Mouse (Mus musculus) forebrain, embryonic 13.5 days (tissue): ENCODE measurements around the gene Exosc5. TPM values are rescaled to one million over a fixed set of nuclear protein-coding genes. Genes with fewer than 3 reads are reported as not detected.

Experiments
- ATAC-seq: fragments of 200-750 bp; cut with Nextera tagmentation; 2 replicates; pipeline ENCODE4 v1.8.0; 2017
- H3K27ac ChIP-seq: fragments of 300-500 bp; sonication (generic); 2 replicates; pipeline ENCODE4 v1.5.1; 2015; ENCODE audit warnings: inconsistent platforms, mild to moderate bottlenecking, moderate library complexity
- H3K27me3 ChIP-seq: fragments of 300-500 bp; sonication (generic); 2 replicates; pipeline ENCODE4 v1.6.1; 2015; ENCODE audit warnings: mild to moderate bottlenecking, inconsistent platforms
- H3K36me3 ChIP-seq: fragments of 300-500 bp; sonication (generic); 2 replicates; pipeline ENCODE4 v1.6.1; 2015; ENCODE audit warnings: mild to moderate bottlenecking, inconsistent platforms; ENCODE audit not compliant: poor library complexity, severe bottlenecking
- H3K4me1 ChIP-seq: fragments of 300-500 bp; sonication (generic); 2 replicates; pipeline ENCODE4 v1.6.1; 2015; ENCODE audit warnings: inconsistent platforms
- H3K4me2 ChIP-seq: fragments of 300-500 bp; sonication (generic); 2 replicates; pipeline ENCODE4 v1.6.1; 2015; ENCODE audit warnings: inconsistent platforms, mild to moderate bottlenecking, moderate library complexity
- H3K4me3 ChIP-seq: fragments of 300-500 bp; sonication (generic); 2 replicates; pipeline ENCODE4 v1.5.1; 2015; ENCODE audit warnings: mild to moderate bottlenecking, inconsistent platforms
- H3K9ac ChIP-seq: fragments of 300-500 bp; sonication (generic); 2 replicates; pipeline ENCODE4 v1.6.1; 2015; ENCODE audit warnings: mild to moderate bottlenecking, inconsistent platforms
- H3K9me3 ChIP-seq: fragments of 300-500 bp; sonication (generic); replicated peaks from 2 replicates; pipeline ENCODE4 v1.6.1; 2016; ENCODE audit warnings: inconsistent platforms
- WGBS: fragments of 180-500 bp; shearing (Covaris S2); methylation state at CpG from one replicate; pipeline ENCODE4 v1.1.7; 2015; 5-methylcytosine and 5-hydroxymethylcytosine counted together
- polyA plus RNA-seq: library from polyadenylated mRNA; unstranded; fragments of >200 nt; fragmentation: Nextera tagmentation; extraction: Ambion mirVana; gene quantifications from 2 replicates; pipeline ENCODE4 v1.2.1, GENCODE M21; 2015

The Exosc5 gene
- polyA plus RNA-seq, 1 experiment from 2014 or later, result 55.2 TPM

DNA sequence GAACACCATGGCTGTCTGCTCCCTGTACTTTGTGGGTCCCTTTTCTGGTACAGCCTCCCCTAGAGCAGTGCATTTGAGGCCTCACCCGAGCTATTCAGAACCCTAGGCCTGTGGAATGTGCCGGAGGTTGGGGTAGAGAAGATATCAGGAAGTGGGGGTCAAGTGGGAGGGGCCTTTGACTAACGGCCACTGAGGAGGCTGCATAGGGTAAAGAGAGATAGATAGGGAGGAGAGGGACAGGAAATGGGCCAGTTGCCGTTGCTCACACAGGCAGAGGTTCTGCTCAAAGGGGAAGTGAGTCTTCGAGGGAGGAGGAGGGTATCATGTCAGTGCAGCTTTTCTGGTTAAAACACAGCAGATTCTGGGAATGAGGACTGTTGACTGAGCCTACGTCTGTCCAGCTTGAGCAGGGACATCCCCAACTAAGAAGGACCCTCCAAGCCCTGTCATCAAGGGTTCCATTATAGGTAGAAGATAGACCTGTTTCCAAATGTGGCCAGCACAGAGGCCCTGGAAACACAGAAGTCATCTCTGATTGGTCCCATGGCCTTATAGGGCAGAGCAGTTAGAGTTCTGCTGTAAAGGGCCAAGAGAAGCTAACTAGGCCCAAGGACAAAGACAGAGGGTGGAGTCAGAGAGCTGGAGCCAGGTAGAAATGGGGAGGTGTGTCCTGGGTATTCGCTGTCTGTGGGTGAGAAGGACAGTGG, 24.7 kb downstream of the Exosc5 start:
- 79% methylated on average over 7 of the region's 7 CpGs for WGBS
- no peak overlapping the region for H3K4me3 ChIP-seq
- peaks cover 42% of the 10 kb centered on the region for H3K4me1 ChIP-seq
- H3K9me3 ChIP-seq, result no peaks in the 10 kb centered on the region
- no peak overlapping the region for H3K4me2 ChIP-seq
- no peak for ATAC-seq
- no peak overlapping the region for H3K27ac ChIP-seq
- H3K9ac ChIP-seq, result no peak overlapping the region
- peaks cover 47% of the 10 kb centered on the region for H3K27me3 ChIP-seq
- H3K36me3 ChIP-seq, result peaks cover 14% of the 10 kb centered on the region

DNA sequence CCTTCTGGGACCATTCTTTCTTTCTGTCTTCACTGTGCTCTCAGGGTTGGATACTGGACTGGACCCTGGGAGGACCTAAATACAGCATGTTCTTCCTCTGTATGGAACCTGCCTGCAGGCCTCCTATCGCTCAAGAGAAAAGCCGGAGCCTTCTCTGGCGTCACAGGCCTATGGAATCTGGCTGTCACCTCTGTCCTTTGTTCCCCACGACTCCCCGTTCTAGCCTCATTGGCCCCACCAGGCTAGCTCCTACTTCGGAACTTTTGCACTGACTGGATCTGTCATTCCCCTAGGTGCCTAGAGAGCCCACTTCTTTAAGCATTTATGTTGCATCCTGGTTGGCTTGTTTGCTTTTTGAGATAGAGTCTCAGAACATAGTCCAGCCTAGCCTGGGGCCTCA, 25.7 kb downstream of the Exosc5 start:
- H3K9ac ChIP-seq, result no peak overlapping the region
- H3K27me3 ChIP-seq, result peaks cover 51% of the 10 kb centered on the region
- no peak overlapping the region for H3K27ac ChIP-seq
- H3K4me3 ChIP-seq, result no peak overlapping the region
- ATAC-seq, result no peak
- WGBS, result 85% methylated on average over 6 of the region's 6 CpGs
- peaks cover 14% of the 10 kb centered on the region for H3K36me3 ChIP-seq
- H3K4me2 ChIP-seq, result no peak overlapping the region
- no peaks in the 10 kb centered on the region for H3K9me3 ChIP-seq
- H3K4me1 ChIP-seq, result peaks cover 52% of the 10 kb centered on the region

DNA sequence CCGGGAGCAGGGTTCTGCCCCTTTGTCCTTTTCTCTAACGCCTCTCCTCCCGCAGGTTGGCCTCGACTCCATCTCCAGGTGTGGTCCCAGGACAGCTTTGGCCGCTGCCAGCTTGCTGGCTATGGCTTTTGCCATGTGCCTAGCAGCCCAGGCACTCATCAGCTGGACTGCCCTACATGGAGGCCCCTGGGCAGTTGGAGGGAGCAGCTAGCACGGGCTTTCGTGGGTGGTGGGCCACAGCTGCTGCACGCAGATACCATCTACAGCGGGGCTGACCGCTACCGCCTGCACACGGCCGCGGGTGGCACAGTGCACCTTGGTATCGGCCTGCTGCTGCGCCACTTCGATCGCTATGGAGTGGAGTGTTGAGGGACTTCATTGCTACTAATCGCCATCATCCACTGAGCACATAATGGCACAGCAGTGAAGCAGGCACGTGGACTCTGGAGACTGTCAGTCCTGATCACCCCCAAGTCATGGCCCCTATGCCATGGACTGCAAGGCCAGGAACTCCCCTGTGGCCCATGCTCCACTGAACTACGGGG, 27.0 kb downstream of the Exosc5 start:
- peaks cover 64% of the 10 kb centered on the region for H3K27me3 ChIP-seq
- 72% methylated on average over 21 of the region's 21 CpGs for WGBS
- H3K9ac ChIP-seq, result no peak overlapping the region
- H3K4me1 ChIP-seq, result peaks cover 48% of the 10 kb centered on the region
- H3K36me3 ChIP-seq, result peaks cover 14% of the 10 kb centered on the region
- no peak overlapping the region for H3K4me3 ChIP-seq
- H3K9me3 ChIP-seq, result no peaks in the 10 kb centered on the region
- no peak overlapping the region; the same call in 1 of the 2 replicates for H3K4me2 ChIP-seq
- no peak for ATAC-seq
- H3K27ac ChIP-seq, result no peak overlapping the region

DNA sequence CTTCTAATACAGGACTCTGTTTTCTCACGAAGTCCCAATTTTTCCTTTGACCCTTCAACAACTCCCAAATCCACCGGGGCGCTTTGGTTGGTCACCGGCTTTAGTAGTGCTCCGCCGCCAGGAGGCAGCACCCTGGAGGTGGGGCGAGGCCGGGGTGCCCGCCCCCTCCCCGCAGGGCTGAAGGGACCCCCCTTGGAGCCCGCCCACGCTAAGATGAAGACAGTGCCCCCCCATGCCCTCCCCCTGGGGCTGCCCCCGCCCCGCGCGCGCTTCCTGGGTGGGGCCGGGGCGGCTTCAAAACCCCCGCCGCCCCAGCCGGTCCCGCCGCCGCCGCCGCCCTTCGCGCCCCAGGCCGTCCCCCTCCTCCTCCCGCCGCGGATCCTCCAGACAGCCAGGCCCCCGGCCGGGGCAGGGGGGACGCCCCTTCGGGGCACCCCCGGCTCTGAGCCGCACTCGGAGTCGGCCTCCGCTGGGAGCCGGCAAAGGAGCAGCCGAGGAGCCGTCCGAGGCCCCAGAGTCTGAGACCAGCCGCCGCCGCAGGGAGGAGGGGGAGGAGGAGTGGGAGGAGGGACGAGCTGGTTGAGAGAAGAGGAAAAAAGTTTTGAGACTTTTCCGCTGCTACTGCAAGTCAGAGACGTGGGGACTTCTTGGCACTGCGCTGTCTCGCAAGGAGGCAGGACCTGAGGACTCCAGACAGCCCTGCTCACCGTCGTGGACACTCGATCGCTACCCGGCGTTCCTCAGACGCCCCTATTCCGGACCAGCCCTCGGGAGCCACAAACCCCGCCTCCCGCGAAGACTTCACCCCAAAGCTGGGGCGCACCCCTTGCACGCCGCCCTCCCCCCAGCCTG, 27.9 kb downstream of the Exosc5 start, which contains the start of gene Tgfb1:
Gene Tgfb1 (plus strand): TSS at position 323 of the 852 bp plus-strand sequence.
- H3K4me1 ChIP-seq, result peaks cover 39% of the 10 kb centered on the region
- H3K4me2 ChIP-seq, result peak within 1 kb of the TSS; percentile 66
- under 1% methylated on average over 52 of the region's 69 CpGs for WGBS
- H3K27ac ChIP-seq, result no peak within 1 kb of the TSS
- H3K36me3 ChIP-seq, result peaks cover 14% of the 10 kb centered on the region
- peak within 1 kb of the TSS; percentile 45 for H3K4me3 ChIP-seq
- no peaks in the 10 kb centered on the region for H3K9me3 ChIP-seq
- H3K27me3 ChIP-seq, result peaks cover 70% of the 10 kb centered on the region
- peak; percentile 50 for ATAC-seq
- peak within 1 kb of the TSS; percentile 59 for H3K9ac ChIP-seq

DNA sequence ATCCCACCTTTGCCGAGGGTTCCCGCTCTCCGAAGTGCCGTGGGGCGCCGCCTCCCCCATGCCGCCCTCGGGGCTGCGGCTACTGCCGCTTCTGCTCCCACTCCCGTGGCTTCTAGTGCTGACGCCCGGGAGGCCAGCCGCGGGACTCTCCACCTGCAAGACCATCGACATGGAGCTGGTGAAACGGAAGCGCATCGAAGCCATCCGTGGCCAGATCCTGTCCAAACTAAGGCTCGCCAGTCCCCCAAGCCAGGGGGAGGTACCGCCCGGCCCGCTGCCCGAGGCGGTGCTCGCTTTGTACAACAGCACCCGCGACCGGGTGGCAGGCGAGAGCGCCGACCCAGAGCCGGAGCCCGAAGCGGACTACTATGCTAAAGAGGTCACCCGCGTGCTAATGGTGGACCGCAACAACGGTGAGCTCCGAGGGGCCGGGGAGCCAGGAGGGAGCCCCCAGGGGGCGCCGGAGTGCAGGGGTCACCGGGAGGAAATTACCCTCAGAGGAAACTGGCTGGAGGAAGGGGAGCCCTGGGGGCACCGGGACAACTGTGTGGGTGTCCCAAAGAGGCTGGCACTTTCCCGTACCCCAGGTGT, 28.9 kb downstream of the Exosc5 start:
- peaks cover 35% of the 10 kb centered on the region for H3K4me1 ChIP-seq
- H3K27ac ChIP-seq, result no peak overlapping the region
- peak overlapping the region; percentile 45 for H3K4me3 ChIP-seq
- H3K4me2 ChIP-seq, result peak overlapping the region; percentile 66
- under 1% methylated on average over 47 of the region's 47 CpGs for WGBS
- no peak for ATAC-seq
- H3K36me3 ChIP-seq, result peaks cover 14% of the 10 kb centered on the region; the same call in 1 of the 2 replicates
- peaks cover 77% of the 10 kb centered on the region for H3K27me3 ChIP-seq
- H3K9me3 ChIP-seq, result no peaks in the 10 kb centered on the region
- peak overlapping the region; percentile 58 for H3K9ac ChIP-seq

DNA sequence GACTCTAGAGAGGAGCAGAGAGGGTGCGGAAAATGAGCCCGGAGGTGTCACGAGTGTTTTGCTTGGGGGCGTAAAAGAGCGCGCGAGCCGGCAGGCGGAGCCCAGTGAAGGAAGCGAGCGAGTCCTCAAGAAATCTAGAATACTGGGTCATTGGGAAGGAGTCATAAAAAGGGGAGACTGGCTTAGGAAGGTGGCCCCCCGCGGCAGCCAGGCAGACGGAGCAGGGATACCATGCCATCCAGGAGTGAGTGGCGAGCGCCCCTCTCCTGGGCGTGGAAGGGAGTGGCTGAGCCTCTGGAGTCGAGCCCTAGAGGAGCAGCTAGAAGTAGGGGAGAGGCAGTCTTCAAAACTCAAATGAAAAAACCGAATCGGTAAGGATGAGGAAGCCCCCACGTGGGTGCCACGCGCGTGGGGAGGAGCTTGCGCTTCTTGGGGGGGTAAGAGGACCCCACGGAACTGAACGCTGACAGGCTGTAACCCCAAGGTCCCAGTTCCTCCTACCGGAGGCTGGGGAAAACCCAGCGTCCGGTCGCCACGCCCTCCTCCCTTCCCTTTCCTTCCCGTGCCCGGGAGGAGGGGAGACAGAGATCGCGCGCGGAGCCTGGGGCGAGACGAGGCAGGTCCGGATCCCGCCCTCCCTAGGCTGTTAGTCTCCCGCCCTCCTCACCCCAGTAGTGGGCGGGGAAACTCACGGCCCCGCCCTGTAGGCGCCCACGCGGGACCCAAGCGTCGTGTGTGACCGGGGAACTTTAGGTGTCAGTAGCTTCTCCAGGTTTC, 30.0 kb downstream of the Exosc5 start:
- no peaks in the 10 kb centered on the region for H3K9me3 ChIP-seq
- peaks cover 4% of the 10 kb centered on the region; the same call in 1 of the 2 replicates for H3K36me3 ChIP-seq
- H3K4me1 ChIP-seq, result peaks cover 35% of the 10 kb centered on the region
- WGBS, result under 1% methylated on average over 46 of the region's 52 CpGs
- peaks cover 77% of the 10 kb centered on the region for H3K27me3 ChIP-seq
- H3K4me2 ChIP-seq, result peak overlapping the region; percentile 66
- ATAC-seq, result no peak
- H3K9ac ChIP-seq, result peak overlapping the region; percentile 38
- H3K4me3 ChIP-seq, result peak overlapping the region; percentile 45
- no peak overlapping the region for H3K27ac ChIP-seq

DNA sequence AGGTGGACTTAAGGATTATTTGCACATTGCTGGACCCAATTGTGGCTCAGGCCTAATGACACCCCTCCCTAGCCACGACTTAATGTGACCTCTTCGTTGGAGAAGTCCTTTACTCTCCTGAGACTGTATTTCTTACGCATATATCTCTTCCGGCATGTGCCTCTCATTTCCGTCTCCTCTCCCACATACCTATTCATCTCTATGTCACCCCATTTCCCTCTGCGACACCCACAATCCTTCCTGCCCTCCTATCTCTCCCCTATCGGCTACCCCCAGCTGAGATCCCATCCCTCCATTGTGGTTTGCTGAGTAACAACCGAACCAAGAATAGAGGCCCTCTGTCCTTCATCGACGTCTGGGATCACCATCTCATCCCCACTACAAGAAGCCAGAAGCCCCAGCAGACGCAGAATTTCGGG, 30.6 kb downstream of the Exosc5 start:
- H3K36me3 ChIP-seq, result peaks cover 4% of the 10 kb centered on the region; the same call in 1 of the 2 replicates
- no peak overlapping the region for H3K9ac ChIP-seq
- no peak for ATAC-seq
- H3K4me3 ChIP-seq, result peak overlapping the region; percentile 45
- no peaks in the 10 kb centered on the region for H3K9me3 ChIP-seq
- WGBS, result 12% methylated on average over 12 of the region's 12 CpGs
- peak overlapping the region; percentile 66 for H3K4me2 ChIP-seq
- peaks cover 35% of the 10 kb centered on the region for H3K4me1 ChIP-seq
- H3K27me3 ChIP-seq, result peaks cover 76% of the 10 kb centered on the region
- H3K27ac ChIP-seq, result no peak overlapping the region

DNA sequence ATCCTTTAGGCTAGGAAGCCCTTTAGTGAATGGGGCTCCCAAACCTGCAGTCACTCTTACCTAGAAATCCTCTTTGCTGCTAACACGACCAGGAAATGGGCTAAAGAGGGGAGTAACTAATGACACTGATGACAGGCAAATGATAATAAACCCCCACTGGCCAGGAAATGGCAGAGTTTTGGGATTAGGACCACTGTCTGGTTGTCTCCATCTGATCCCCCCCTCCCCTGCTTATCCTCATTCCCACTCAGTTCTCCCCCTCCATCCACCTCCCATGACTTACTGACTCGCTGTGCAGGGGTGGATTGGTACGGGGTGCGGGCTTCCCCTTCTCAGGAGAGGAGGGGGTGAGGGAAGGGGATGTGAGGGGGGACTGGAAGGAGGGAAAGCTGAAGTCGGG, 31.1 kb downstream of the Exosc5 start:
- 34% methylated on average over 5 of the region's 5 CpGs for WGBS

DNA sequence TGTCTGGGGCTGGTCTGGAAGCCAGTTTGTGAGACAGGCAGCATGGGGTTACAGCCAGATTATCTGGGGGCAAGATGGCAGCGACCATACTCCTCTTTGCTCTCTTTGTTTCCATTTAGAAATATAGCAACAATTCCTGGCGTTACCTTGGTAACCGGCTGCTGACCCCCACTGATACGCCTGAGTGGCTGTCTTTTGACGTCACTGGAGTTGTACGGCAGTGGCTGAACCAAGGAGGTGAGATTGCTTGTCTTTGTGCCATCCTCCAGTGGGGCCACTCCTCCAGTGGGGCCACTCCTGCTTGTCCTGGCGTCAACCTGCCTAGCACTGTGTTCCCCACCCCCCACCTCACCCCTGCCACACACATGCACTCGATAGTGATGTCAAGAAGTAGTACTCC, 35.1 kb downstream of the Exosc5 start:
- peaks cover 36% of the 10 kb centered on the region for H3K27me3 ChIP-seq
- H3K4me1 ChIP-seq, result peaks cover 8% of the 10 kb centered on the region
- H3K27ac ChIP-seq, result no peak overlapping the region
- no peak overlapping the region for H3K4me3 ChIP-seq
- no peaks in the 10 kb centered on the region for H3K36me3 ChIP-seq
- no peak overlapping the region for H3K9ac ChIP-seq
- H3K4me2 ChIP-seq, result no peak overlapping the region
- ATAC-seq, result no peak
- WGBS, result 49% methylated on average over 8 of the region's 8 CpGs
- H3K9me3 ChIP-seq, result no peaks in the 10 kb centered on the region

More for the DNA sequence above, 31.1 kb downstream of the Exosc5 start:
- no peaks in the 10 kb centered on the region for H3K9me3 ChIP-seq
- no peak overlapping the region for H3K27ac ChIP-seq
- peaks cover 71% of the 10 kb centered on the region for H3K27me3 ChIP-seq
- peaks cover 35% of the 10 kb centered on the region for H3K4me1 ChIP-seq
- H3K4me2 ChIP-seq, result no peak overlapping the region
- H3K36me3 ChIP-seq, result peaks cover 4% of the 10 kb centered on the region; the same call in 1 of the 2 replicates
- no peak overlapping the region for H3K4me3 ChIP-seq
- H3K9ac ChIP-seq, result no peak overlapping the region
- no peak for ATAC-seq

DNA sequence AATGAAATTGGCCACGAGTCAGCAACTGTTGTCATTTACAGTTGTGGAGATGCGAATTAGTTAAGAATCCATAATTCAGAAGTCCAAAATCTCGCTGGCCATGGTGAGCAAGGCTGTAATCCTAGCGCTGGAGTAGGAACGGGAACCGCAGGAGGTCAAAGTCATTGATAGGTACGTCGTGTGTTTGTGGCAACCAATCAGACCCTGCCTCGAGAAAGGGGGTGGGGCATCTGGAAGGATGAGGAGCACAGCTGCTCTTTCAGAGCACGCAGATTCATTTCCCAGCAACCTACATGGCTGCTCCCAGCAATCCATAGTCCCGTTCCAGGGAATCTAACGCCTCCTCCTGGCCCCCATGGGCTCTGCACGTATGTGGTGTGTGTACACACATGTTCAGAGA, 40.9 kb downstream of the Exosc5 start:
- Histone ChIP-seq H3K4me1 (0 out of 2 replicates have a peak, but pooled peaks cover 13% of the 10 kb centered on the region), H3K27ac (no peak overlapping the region), H3K36me3 (no peaks in the 10 kb centered on the region), H3K27me3 (peaks cover 16% of the 10 kb centered on the region), H3K9me3 (no peaks in the 10 kb centered on the region; the same call in none of the 2 replicates), H3K4me2 (no peak overlapping the region), H3K9ac (no peak overlapping the region), H3K4me3 (no peak overlapping the region)
- 53% methylated on average over 13 of the region's 13 CpGs for WGBS
- ATAC-seq, result no peak

DNA sequence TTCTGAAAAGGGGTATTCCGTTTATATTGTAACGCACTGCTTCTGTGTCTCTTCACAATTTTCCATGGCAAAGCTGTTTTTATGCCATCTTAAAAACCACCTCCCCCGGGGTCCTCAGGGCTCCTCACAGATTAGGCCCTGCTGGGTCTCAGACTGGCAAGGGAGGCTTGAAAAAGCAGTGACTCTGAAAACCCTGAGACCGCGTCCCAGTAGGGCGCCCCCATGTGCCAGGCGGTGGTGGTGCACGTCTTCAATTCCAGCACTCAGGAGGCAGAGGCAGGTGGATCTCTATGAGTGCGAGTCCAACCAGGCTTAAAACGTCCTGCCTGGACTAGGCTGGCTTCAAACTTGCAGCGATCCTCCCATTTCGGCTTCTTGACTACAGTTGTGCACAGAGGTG, 41.8 kb downstream of the Exosc5 start:
- peaks cover 17% of the 10 kb centered on the region for H3K27me3 ChIP-seq
- 78% methylated on average over 12 of the region's 12 CpGs for WGBS
- H3K4me2 ChIP-seq, result no peak overlapping the region
- ATAC-seq, result no peak
- H3K9ac ChIP-seq, result no peak overlapping the region
- H3K36me3 ChIP-seq, result no peaks in the 10 kb centered on the region
- H3K4me3 ChIP-seq, result no peak overlapping the region
- no peaks in the 10 kb centered on the region; the same call in none of the 2 replicates for H3K9me3 ChIP-seq
- 0 out of 2 replicates have a peak, but pooled peaks cover 13% of the 10 kb centered on the region for H3K4me1 ChIP-seq
- H3K27ac ChIP-seq, result no peak overlapping the region
